Mouse (Mus musculus) brain, embryonic 14.5 days (tissue): ENCODE data around the gene Hoxc8.

ENCODE experiments used
- CTCF ChIP-seq: fragments of 200-500 bp; IDR thresholded peaks from 2 replicates; pipeline ENCODE4 v1.5.1; 2012; ENCODE audit warnings: inconsistent platforms, mild to moderate bottlenecking, moderate library complexity, borderline replicate concordance; ENCODE audit not compliant: insufficient read depth, insufficient read length; ENCODE audit errors: extremely low read depth
- POLR2A ChIP-seq: fragments of 200-500 bp; IDR thresholded peaks from 2 replicates; pipeline ENCODE4 v1.6.1; 2012; ENCODE audit warnings: mild to moderate bottlenecking, inconsistent platforms, borderline replicate concordance; ENCODE audit not compliant: poor library complexity, insufficient read depth, insufficient read length, severe bottlenecking; ENCODE audit errors: extremely low read depth

DNA sequence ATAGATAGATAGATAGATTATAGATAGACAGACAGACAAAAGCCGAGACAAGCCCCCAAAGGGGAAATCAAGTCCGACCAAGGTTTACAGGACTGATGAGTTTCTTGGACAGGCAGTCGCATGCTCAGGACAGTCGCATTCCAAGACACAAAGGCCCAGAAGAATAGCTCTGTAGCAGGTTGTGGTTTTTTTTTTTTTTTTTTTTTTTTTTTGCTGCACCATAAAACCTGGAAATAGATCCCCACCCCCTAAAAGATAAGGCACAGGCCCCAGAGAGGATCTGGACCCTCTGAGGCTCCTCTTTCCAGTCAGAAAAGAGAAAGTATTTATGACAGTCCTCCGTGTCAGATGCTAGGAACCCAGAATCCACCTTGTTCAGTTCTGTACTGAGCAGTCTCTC, 2.3 kb upstream of the Hoxc8 start:
- TF ChIP-seq POLR2A (no peak), CTCF (no peak)
